Mouse (Mus musculus): Measurements from ENCODE around the gene Asz1.

The Asz1 gene

GRCm38 (mm10) chr6:18108934-18109333 is at the start of gene Asz1:
Gene Asz1, minus strand, starts transcription at chr6:18109061.
- DNase-seq (ENCODE audit: low spot score in 2 of 2), result no peak

DNA sequence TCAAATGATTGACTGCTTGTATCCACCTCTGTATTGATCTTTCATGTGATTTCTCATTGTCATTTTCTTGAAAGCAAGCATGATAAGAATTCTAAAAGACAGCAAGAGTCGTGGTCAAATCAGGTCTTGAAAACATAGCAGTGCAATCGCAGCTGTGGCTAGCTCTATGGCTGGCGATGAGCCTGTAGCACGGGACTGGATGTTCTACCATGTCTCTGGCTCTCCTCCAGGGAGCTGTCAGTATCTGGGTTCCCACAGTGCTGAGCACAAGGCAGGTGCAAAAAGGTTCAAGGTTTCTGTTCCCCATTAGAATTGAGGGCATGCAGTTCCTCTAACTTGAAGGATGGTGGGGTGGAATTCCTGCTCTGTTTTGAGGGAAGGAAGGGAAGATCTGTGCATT is 44.2 kb upstream of the Asz1 start:
- no peak for DNase-seq (ENCODE audit: low spot score in 2 of 2)

DNA sequence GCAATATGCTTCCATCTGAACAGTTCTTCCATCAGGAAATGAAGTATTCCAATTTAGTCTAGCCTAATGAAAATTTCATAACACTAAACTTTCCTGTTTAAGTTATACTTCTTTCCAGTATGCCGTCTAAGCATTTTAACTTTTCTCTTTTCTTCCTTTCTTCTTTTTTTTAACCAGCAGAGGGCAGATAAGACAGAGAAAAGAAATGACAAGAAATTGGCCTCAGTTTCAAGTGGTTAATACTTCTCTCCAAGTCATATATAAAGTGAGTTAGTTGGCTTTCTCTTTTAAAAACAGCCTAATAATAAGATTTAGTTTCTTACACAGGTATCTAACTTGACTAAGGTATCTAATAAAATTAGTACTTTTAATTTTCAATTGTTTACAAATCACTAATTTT is 26.4 kb upstream of the Asz1 start:
- no peak for DNase-seq (ENCODE audit: low spot score in 2 of 2)

DNA sequence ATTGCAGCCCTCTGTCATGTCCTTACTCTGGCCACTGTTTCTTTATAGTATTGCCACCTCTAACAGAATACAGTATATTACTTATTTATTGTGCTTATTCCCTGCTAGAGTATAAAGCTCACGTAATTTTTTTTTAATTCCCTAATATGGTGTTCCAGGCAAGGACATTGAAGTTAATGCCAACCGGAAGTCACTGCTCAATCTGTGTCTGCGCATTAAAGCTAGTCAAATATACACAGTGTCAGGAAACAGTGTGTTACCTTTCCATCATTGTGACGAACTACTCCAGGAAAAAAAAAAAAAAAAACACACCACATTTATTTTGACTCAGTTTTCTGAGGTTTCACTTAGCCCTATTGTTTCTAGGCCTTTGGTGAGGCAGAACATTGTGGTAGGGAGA is 19.2 kb upstream of the Asz1 start:
- DNase-seq (ENCODE audit: low spot score in 2 of 2), result no peak

DNA sequence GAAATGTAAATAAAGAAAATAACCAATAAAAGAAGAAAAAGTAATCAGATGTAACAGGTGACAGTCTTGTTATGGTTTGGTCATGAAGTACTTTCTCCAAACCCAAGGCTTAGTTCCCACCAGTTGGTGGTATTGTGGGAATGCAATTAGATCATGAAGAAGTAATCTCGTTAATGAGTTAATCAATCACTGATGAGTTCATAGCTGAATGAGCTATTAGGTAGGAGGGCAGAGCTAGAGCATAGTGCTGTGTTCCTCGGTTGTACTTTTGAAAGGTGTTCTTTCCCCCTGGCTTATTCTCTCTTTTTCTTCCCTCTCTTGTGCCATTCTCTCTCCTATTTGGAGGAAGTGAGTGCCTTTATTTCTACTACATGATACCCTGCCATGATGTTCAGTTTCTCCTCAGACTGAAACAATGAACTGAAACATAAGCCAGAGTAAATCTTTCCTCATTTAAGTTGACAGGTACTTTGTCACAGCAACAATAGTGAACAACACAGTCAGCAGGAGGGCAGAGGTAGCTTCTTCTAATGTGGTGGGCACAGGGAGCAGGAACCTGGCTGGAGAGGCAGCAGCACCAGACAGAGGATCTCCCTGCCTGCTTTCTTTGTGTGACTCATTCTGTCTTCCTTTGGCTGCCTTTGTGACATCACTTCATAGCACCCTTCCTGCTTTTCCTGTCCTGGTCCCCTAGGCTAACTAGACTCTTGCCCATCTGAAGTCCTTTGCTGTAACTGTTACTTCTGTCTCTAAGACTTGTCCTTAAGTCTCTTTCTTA is 18.5 kb upstream of the Asz1 start:
- DNase-seq (ENCODE audit: low spot score in 2 of 2), result no peak

GRCm38 (mm10) chr6:18096861-18097260 is 12.0 kb downstream of the Asz1 start:
- no peak for DNase-seq (ENCODE audit: low spot score in 2 of 2)

GRCm38 (mm10) chr6:18089098-18089497 is 19.8 kb downstream of the Asz1 start:
- DNase-seq (ENCODE audit: low spot score in 2 of 2), result no peak

GRCm38 (mm10) chr6:18087160-18087804 is 21.6 kb downstream of the Asz1 start:
- DNase-seq (ENCODE audit: low spot score in 2 of 2), result no peak

DNA sequence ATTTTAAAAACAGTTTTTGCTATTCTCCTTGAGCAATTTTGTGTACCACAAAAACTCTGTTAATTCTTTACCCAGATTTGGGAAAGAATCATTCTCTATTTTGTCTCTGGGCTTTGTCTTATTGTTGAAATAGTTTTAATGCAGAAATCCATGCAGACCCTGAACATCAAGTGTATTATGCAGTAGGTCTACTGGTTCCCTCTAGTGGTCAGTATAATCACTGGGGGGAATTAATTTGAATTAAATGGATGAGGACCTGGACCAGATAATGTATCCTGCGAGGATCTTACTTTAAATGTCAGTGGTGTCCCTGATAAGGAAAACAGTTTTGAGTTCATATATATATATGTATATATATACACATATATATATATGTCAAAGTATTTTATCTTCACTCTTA is 30.2 kb downstream of the Asz1 start:
- no peak for DNase-seq (ENCODE audit: low spot score in 2 of 2)

DNA sequence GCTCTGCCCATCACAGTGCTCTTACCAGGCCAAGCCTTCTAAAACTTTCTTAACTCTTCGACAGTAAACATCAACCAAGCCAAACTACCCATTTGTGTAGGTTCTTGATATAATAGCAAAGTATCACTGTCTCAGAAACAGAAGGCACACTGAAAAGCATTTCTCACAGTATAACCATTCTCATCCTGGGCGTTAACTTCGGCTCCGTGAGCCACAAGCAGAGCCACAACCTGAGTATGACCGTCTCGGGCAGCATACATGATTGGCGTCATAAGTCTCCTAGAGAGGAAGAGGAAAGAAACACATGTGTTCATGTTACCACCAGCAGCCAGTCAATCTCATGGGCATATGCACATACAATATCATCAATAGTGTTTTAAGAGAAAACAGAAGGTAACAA is 31.9 kb downstream of the Asz1 start:
- DNase-seq (ENCODE audit: low spot score in 2 of 2), result no peak

DNA sequence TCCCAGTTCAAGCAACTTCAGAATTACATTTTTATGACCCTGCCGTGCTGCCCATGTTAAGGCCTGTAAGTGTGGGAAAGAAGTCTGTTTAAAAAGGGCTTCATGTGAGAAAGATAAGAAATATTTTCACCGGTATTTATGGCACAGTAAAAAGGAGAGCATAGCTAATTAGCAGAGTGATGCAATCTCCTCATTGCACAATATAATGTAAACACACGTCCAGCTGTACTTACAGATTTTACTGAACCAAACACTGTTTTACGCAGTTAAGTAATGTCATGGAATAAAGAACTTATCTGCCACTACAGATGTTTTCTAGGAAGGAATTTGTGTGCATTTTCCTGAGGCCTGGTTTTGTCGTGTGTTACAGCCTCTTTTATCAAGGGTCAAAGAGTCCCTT is 32.3 kb downstream of the Asz1 start:
- DNase-seq (ENCODE audit: low spot score in 2 of 2), result no peak

- DNase-seq (ENCODE audit: low spot score in 2 of 2), result no peak
Observed at GRCm38 (mm10) chr6:18057899-18058298, 51.0 kb downstream of the Asz1 start.

DNA sequence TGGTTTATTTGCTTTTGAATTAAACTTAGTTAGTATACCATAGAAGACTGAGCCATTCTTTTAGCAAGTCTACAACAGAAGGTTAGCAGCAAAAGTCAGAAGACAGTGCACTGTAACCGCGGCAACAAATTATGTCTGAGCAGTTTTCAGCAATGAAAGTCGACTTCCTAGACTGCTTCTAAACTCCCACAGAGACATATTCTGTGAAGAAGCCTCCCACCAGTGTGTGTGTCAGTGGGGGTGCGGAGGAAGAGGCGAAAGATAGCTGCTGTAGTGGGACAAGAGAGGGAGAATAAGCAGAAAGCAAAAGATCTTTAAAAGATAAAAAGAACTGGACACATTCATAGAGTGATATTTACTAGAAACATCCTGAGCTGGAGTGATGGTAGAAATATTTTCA is 57.2 kb downstream of the Asz1 start:
- peak; percentile 49 to 50 for DNase-seq (ENCODE audit: low spot score in 2 of 2)

GRCm38 (mm10) chr6:18044299-18044698 is 64.6 kb downstream of the Asz1 start:
- DNase-seq (ENCODE audit: low spot score in 2 of 2), result no peak

- no peak for DNase-seq (ENCODE audit: low spot score in 2 of 2)
Observed at GRCm38 (mm10) chr6:18043172-18043571, 65.7 kb downstream of the Asz1 start.

- DNase-seq (ENCODE audit: low spot score in 2 of 2), result no peak
Observed at GRCm38 (mm10) chr6:18032271-18032670, 76.6 kb downstream of the Asz1 start.

DNA sequence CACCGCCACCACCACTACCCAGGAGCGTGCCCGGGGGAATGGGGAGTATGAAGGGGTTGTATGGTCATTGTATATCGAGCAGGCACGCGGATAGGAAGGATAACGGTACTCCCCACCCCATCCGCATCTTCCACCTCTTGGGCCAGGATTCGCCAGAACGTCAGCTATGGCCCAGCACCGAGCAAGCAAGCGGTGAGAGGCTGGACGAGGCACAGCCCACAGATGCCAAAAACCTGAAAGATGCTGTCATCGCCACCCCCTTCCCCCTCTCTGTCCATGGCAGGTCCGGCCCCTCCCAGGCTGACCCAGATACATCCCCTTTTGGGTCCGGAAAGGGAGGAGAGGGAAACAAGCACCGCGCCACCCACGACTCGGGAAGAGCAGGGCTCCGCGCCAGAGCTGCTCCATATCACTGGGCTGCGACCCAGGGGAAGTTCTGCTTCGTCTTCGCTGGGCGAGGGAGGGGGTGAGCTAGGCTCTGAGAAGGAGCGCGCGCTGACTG is 77.3 kb downstream of the Asz1 start:
- DNase-seq (ENCODE audit: low spot score in 2 of 2), result peak in 1 of 2 experiments; percentile 59

DNA sequence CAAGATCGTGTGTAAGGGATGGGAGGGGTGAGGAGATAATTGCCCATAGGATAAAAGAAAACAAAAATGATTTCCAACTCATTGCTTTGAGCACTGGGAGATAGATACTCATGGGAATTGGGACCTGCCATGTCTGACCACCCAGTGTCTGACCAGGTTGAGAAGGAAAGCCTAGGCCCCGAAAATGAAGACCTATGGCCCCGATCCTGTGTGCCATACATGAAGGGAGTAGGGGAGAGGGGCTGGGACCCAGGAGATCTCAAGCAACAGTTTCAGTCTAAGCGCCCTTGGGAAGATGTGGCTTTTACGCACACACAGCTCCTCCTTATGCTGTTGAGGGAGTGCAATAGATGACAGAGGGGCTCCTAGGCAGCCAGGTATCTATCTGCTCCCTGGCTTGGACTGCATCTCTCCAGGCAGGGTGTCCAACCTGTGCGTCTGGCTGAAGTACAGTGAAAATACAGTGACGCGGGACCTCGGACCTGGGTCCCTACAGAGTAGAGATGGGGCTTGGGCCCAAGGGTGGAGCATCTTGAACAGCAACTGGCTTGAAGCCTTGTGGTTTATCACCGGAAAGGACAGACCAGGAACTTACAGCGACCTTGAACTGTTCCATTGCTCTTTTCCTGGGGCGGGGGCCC is 77.9 kb downstream of the Asz1 start:
- DNase-seq (ENCODE audit: low spot score in 2 of 2), result no peak

GRCm38 (mm10) chr6:18029746-18030656 is 78.9 kb downstream of the Asz1 start, which contains the start of gene Wnt2:
Gene Wnt2, minus strand, starts transcription at chr6:18030585.
- peak in 1 of 2 experiments; percentile 16 for DNase-seq (ENCODE audit: low spot score in 2 of 2)

DNA sequence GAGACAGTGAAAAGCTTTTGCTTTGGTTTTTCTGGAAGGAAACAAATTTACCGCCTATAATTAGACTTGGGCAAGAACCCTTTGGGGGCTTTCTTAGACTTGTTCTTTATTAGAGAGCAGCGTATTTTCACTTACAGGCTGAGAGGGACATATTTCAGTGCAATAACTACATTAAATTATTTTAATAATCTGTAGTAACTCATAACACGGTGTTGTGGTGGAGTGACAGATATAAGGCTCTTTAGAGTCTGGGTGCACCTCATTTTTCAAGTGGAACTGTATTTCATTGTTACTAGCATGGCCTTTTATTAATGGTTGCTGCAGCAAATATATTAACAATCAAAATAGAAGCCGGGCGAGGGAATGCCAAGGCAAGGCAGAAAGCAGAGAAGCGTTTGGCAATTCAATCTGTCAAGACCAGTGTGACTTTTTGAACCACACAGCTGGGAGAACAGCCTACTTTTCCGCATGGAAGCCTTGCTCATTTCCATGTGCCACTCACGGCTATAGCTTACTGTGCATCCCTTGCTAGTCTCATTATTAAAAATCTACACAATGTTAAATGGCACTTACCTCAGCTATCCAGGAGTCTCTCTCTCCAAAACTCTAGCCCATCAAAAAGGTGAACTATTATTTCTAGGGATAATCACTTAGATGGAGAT is 84.6 kb downstream of the Asz1 start:
- DNase-seq (ENCODE audit: low spot score in 2 of 2), result no peak

- no peak for DNase-seq (ENCODE audit: low spot score in 2 of 2)
Observed at GRCm38 (mm10) chr6:18013346-18013745, 95.5 kb downstream of the Asz1 start.
